Mouse (Mus musculus) yolk sac, embryonic 10.5 days (tissue): ENCODE data around the gene Prdm1.

ENCODE experiments used
- DNase-seq: peaks from one replicate; pipeline ENCODE4 v3.0.0-alpha.2; 2017; ENCODE audit warnings: low spot score

Prdm1 gene

DNA sequence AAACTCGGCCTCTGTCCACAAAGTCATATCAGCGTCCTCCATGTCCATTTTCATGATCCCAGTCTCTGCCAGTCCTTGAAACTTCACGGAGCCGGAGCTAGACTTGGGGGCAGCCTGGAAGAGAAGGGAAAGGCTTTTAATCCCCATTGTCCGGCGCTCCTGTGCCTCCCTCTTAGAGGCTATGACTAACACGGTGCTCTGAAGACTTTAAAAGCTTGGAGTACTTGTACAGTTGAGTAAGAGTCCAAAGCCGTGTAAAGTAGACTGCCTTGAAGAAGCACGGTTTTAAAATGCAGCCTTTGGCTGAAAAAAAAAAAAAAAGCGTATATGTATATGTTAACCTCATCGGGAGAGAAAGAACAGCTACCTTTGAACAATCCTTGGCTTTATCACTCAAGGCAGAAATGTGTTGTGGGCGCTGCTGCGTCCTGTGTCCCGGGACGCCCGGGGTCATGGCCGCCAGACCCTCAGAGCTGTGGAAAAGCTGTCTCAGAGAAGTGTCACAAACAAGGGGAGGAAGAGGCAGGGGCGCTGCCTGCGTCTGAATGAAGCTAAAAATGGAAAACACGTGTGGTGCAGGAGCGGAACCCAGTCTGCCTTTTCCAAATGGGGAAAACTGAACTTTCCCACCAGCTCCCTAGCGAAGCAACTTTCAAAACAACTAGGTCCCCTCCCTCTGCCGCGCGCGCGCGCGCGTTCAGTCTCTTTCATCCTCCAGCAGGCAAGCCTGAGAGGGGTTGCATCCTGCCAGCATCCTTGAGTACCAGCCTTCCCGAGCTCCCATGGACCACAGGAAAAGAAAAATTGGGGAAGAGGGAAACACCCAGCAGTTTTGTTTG is 71.3 kb downstream of the Prdm1 start:
- no peak for DNase-seq

DNA sequence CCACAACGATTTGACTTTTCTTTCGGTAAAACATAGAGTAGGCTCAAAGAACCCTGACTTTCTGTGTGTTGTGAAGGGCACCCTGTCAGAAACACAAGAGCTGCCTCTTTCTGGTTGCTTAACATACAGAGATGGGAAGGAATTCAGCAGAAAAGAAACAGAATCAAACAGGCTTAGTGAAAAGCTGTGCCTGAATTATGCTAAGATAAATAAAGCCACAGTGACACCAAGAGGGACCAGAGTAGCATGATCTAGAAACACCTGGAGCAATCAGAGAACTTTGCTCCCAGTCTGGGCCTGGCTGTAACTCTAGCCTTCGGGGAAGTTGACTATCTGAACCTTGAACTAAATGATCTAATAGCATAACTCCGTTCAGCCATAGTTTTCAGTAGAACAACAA is 73.5 kb downstream of the Prdm1 start:
- peak; percentile 60 for DNase-seq

DNA sequence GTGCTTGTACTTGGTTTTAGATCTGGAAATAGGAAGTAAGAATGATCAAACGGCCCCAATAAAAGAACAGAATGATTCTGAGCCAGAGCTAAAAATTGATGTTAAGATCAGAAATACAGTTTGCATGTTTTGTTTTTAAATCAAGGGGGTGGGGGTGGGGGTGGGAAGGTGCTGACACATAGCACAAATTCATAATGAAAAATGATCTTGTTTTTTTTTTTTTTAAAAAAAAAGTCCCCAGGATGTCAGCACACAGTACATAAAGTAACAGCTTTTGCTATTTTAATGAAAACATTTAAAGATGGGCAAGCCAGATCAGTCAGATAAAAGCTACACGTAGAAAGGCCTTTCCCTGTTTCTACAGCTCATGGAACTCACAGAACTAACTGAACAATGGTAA is 74.2 kb downstream of the Prdm1 start:
- DNase-seq = no peak

DNA sequence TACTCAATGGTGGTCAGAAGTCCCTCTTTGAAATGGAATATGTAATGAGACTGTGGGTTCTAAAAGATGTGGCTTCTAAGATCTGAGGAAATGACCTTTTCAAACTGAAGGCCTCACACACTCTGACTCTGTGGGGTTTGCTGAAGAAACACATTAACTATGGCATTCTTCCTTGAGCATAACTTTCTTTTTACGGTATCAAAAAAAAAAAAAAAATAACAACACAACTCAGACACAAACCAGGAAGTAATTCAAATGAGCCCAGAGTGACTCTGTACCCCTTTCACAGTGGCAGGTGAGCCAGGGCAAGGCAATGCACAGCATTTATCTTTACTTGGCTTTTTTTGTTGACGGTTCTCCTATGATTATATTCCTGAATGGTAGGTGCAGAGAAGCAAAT is 77.5 kb downstream of the Prdm1 start:
- DNase-seq = no peak

DNA sequence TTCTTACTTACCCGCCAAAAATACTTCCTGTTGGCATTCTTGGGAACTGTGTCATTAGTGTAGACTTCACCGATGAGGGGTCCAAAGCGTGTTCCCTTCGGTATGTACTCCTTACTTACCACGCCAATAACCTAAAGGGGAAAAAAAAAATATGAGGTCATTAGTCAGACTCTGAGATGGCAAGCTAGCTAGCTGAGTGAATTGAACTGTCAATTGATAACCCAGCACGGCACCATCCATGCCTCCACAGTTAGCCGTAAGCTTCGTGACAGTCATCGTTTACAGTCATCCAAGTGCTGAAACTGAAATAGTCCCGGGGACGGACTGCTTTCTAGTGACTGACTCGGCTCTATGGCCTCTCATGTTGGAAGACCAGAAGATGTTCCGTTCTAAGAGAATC is 78.2 kb downstream of the Prdm1 start:
- no peak for DNase-seq

DNA sequence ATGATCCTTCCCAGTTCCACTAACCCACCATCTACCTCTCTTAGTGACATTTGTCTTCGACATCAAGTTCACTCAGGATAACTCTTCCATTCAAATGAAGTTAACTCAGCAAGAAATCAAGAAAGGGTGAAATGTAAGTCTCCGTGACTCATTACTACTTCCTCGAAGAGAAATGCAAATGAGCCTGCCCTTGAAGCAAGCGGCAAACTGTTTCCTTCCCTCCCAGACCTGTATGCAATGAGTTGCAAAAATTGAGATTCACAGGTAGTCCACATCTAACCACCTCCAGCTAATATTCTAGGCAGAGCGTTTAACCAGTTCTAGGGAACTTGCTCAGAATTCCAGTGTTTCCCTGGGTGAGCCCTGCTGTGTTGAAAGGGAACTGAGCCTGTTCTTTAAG is 78.6 kb downstream of the Prdm1 start:
- DNase-seq = no peak

DNA sequence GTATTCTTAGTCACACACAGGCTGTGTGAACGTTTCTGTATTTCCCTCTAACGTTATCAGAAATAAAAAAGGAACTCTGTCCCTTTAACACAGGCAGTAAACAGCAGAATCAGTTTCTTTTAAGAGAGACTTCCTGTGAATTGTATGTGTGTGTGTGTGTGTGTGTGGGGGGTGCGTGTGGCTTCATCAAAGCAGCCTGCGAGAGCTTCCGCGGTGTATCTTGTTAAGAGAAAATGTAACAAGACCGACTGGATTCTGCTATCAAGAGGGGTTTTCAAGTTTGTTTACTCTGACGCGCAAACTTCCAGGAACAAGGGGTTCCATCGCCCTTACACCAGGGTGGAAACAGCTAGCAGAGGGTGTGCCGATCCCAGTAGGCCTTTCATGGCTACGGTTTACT is 80.1 kb downstream of the Prdm1 start:
- DNase-seq = peak; percentile 51

DNA sequence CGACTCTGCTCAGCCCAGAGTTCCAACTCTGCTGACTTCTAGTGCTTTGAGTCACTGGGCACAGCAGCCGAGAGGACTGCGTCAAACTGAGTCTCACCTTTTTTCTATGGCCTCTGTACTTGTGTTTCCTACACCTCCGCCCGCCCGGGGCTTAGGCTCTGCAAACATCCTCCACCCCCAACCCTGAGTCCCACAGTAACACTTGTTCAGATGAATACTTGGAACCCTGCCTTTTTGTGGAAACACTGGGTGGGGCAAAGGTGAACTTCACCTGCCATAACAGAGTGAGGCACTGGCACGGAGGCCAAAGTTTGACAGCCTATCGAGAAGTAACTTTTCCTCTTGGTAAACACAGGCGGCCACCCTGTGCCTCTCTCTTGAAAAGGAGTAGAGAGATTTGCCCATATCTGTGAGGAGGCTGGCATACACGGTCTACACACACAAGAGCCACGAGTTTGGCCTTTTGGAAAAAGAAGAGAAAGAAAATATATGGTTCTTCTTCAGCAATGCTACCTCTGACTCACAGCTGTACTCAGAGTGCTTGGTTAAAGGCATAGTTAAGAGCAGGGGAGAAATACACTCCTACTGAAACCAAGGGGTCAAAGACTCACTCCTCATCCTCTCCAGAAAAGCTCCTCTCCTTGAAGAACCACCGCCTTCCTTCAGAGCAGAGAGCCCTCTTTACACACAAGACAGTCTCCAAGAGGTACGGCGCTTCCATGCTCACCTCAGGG is 80.7 kb downstream of the Prdm1 start:
- peak; percentile 74 for DNase-seq

DNA sequence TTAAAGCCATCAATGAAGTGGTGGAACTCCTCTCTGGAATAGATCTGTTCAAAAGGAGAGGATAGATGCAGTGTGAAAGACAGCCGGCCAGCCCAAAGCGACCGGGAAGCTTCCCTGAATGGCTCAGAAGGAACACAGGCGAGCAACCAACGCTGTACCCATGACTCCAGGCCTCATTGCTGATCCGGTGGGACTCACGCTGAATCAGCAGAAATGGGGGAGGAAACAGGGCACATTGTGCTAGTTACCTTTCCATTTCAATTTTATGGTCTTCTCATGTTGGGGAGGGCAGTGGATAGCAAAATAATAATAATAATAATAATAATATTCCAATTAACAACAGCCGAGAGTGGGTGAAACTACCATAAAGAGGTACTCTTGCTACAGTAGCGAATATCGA is 81.3 kb downstream of the Prdm1 start:
- DNase-seq = no peak

DNA sequence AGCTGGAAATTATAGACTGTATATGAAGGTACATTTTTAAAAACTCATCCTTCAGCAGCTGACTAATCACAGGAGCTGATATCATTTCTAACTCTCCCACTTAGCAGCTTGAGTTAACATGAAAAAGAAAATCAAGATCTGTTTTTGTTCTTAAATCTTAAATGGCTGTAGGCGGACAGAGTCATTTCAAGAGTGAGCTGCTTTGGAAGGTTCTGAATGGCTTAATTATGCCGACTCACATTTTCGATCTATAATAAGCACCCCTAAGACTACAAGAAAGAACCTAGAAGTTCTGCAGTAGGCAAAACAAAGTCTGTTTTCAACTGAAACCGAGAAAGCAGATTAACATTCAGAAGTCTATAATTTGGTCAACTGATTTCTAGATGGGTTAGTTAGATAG is 83.9 kb downstream of the Prdm1 start:
- DNase-seq = no peak

DNA sequence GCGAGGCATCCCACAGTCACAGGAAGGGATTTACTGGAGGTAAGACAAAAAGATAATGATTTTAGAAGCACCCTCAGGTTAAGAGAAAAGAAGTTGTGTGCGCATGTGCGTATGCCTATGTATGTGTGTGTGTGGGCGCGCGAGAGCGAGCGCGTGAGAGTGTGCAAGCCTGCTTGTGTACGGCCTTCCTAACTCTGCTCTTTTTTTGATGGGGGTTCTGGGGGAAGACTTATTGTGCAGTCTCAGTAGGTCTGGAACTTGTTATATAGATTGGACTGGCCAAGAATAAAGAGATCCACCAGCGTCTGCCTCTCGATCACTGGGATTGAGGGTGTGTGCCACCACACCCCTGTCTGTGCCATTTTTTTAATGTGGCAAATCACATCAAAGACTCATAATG is 84.6 kb downstream of the Prdm1 start:
- DNase-seq = no peak

DNA sequence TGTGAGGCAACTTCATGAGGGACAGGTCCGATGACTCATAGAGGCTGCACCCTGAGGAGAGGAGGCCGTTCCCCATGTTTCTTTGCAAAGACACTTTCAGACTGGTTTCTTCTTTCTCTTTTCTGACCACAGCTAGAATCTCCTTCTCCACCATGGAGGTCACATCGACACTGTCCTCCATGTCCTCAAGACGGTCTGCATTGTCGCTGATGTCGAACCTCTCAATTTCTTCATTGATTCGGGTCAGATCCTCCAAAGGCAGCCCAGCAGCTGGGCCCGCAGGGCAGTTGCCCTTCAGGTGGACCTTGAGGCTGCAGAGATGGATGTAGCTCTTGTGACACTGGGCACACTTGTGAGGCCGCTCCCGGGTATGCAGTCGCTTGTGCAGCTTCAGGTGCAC is 88.6 kb downstream of the Prdm1 start:
- DNase-seq = no peak

DNA sequence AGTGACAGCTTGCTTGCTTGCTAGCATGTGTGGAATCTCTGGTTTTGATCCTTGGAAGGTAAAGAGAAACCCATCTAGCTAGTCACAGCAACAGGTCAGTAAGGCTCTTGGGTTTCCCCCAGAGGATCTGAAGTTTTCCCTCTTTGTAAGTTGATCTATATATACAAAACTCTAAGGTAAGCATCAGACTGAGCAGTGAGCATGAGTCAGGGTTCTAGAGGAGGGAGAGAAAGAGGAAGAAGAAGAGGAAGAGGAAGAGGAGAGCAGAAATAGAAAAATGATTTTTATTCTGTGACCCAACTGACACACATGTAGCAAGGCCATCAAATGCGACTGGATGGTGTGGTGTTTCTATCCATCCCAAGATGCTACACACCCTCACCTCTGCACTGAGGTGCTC is 90.7 kb downstream of the Prdm1 start:
- no peak for DNase-seq

DNA sequence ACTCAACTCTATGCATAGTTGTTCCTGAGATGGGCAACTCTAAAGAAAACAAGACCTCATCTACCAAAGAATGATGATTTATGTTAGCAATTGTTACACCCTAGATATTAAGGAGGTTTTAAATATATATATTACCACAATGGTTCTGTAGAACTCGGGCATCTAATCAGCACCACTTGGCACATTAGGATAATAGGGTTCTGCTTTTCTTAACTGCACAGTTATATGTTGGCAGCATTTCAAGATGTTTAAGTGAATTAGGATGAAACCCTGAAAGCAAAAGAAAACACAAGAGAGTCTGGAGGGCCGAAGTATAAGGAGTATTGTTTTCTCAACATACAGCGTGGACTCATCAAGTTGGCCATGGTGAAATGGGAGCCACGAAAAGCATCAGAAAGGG is 92.3 kb downstream of the Prdm1 start:
- no peak for DNase-seq

DNA sequence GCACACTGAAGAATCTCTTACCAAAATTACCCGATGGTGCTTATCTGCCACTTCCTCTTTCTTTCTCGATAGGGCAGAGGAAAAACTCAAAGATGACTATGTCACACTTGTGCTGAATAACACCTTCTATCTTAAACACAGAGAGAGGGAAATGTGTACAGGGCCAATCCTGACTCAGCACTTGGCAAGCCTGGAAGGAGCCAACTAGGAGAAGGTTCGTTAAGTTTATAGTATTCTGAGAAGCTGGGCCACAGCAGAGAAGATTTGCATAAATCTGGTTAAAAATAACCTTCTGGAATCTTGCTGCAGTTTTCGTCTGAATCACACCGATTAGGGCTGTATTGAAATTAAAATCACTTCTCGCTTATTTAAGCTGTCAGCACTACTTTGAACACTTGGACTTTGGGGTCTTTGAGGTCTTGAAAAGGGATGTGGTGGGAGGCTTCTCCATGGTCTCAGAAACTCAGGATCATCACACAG is 93.6 kb downstream of the Prdm1 start:
- no peak for DNase-seq

DNA sequence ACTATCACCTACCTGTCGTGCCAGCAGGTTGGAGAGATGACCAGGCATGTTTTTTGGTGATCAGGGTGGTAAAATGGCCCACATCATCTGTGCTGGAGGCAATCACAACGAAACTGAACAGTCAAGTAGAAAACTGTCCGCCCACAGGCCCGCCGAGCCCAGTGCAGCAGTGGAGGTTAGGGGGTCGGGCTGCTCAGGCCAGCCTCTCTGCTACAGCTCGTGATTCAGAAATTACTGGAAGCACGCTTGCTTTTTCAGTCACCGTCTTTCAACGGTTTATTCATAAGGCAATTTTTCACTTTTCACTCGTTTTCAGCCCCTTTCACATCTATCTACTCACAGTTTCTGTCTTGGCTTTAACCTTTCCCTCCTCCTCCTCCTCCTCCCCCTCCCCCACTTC is 96.1 kb downstream of the Prdm1 start:
- no peak for DNase-seq

DNA sequence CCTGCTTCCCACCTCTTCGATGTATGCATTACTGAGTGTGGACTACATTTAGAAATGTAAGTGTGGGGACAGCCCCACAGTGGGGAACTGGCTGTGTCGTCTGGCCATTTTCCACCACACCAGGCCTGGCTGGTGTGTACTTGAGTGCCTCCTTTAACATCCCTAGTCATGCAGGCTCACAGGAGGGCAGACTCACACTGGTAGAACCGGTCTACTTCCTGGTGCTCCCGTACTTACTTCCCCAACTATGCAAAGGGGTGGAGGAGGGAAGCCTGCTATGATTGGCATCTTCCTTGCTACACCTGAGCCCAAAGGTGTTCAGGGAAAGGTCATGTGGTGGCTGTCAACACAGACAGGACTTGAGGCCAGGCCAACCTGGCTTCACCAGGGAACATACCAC is 96.6 kb downstream of the Prdm1 start:
- DNase-seq = no peak

DNA sequence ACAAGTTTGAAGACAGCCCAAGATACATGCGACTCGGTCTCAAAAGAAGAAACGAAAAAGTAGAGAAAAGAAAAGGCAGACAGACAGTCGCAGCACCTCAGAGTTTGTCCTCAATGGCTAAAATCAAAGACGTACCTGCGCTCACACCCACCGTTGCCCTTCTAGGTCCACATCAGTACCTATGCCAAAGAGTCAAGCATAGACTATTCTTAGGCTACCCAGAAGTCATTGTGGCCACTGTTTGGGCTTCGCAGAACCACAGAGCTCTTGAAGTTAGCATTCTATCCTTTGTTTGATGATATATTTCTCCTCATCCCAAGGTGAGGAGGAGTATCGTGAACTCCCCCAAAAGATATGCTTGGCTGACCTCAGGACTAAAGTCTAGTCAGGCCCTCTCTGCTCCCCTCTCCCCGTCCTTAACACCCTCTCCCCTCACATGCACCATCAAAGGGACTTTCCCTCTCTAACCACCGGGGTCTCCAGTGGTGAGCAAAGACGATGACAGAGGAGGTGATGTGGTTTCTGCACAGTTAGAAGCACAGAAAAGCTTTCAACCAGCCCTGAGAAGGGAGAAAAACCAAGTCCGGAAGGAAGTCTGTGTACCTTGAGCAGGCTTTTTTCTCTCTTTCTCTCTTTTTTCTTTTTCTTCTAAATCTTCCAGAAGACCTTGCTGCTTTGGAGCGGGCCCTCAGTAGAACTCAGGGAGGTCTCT is 99.0 kb downstream of the Prdm1 start:
- DNase-seq = no peak

DNA sequence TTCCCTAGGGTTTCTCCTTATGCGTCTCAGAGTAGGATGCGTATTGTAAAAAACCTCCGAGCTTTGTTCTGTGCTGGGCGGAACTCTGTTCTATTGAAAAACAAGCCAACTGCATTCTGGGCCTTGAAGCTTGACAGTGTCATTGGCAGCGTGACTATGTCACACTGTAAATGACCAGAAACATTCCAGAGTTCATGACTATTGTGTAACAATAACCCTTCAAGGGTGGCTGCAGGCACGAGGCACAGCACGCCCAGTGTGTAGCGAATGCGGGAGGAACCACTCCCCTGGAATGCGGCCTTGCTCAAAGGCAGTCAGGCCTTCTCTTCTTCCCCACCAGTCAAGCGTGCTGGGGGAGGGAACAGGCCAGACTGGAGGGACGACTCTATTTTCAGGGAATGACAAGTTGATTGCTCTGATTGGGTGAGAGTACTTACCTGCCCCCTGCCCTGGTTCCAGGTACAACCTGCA is 100.4 kb downstream of the Prdm1 start:
- DNase-seq = no peak

DNA sequence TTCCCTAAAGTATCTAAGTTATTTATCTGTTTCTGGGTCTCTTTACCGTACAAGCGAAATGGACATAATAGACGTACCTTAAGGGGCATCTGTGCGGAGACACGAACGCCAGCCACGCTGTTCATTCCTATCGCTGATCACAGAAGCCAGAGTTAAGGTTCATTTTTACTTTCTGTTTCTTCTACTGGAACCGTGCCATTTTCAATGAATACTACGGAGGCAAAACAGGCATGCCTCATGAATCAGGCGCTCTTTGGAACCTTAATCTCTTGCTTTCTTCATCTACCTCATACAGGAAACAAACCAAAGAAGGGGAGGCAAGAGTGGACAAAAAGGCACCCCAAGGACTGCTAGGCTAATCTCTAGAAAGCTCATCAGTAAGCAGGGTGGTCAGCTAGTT is 100.9 kb downstream of the Prdm1 start:
- no peak for DNase-seq

DNA sequence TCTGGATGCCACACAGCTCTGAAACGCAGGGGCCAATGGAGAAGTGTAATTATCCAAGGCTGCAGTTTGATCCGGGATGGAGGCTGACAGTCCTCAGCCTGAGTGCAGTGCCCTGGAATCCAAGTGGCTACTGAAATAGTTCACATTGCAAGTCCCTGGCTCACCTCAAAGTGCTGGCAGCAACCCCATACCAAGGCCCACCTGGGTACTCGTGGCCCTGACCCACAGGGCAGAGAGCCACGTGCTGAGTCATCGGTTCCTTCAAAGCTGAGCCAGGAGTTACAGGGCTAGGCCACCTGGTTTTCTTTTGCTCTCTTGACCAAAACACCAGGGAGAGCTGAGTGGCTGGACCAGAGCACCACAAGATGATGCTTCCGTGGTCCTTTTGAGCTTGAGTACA is 103.3 kb downstream of the Prdm1 start:
- no peak for DNase-seq

DNA sequence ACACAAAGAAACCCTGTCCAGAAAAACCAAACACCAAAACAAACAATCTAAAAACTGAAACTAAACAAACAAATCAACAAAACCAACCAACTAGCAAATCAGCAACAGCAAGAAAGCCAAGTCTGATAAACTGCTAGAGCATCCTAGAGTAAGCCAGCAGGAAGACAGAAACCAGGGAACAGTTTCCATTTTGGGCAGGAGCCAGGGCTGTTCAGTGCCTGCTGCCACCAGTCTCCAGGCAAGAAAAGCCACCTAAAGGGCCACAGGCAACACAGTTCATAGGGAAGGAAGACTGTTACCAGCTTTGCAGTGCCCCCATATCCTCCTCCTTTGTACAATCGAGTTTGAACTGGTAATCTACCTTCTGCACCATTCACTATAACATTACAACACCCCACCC is 106.4 kb downstream of the Prdm1 start:
- no peak for DNase-seq

DNA sequence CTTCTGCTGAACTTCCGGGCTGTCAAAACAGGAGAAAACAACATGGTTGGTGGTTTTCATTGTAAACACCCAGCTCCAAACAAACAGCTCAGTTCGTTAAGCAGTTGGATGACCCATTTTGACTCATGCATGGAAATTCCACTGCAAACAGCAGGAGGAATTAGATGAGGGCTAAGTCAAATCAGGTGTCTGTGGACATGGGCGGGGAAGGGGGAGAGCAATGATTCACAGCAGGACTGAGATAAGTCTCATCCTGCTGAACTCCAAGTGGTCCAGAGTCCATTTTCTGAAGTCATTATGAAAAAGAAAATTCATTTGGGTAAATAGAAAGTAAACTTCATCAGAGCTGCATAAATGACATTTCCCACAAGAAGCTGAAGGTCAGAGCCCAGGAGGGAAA is 108.1 kb downstream of the Prdm1 start:
- no peak for DNase-seq
